Mouse (Mus musculus) heart, adult 9 months (tissue): ENCODE measurements around the gene Muc5ac.

Source experiments
- DNase-seq, 2 experiments: peaks; one replicate each; pipeline ENCODE4 v3.0.0; 2022; ENCODE audit warnings: low spot score in 2 of 2

Muc5ac gene

GRCm38 (mm10) chr7:141835941-141836340 lies 47.2 kb downstream of the Muc5ac start:
- no peak for DNase-seq

GRCm38 (mm10) chr7:141836423-141836822 lies 47.7 kb downstream of the Muc5ac start:
- no peak for DNase-seq

- DNase-seq = no peak
Measured at GRCm38 (mm10) chr7:141838779-141839178, 50.0 kb downstream of the Muc5ac start, which contains the start of gene Muc5b. Gene Muc5b, plus strand, starts transcription at chr7:141839070.

GRCm38 (mm10) chr7:141840354-141840753 lies 51.6 kb downstream of the Muc5ac start:
- DNase-seq = no peak

- DNase-seq = no peak
Measured at GRCm38 (mm10) chr7:141861046-141861445, 72.3 kb downstream of the Muc5ac start.
